Mouse (Mus musculus) cortical plate, adult 2 months (tissue): Measurements from ENCODE around the gene Siglecf.

Experiments used
- CTCF ChIP-seq: fragments of 200-500 bp; IDR thresholded peaks from 2 replicates; pipeline ENCODE4 v1.5.1; 2011; ENCODE audit warnings: mild to moderate bottlenecking, control low read depth, low read length; ENCODE audit not compliant: insufficient read depth; ENCODE audit errors: extremely low read depth
- POLR2A ChIP-seq: fragments of 200-500 bp; IDR thresholded peaks from 2 replicates; pipeline ENCODE4 v1.6.1; 2011; ENCODE audit warnings: mild to moderate bottlenecking, low read length, control low read depth; ENCODE audit not compliant: insufficient read depth; ENCODE audit errors: extremely low read depth

GRCm38 (mm10) chr7:43309069-43309468 lies 42.1 kb upstream of the Siglecf start:
- no peak for TF ChIP-seq CTCF
- TF ChIP-seq POLR2A = no peak
